Mouse (Mus musculus) embryonic fibroblast, embryonic 13.5 days (primary cell): ENCODE data around the gene Dyrk2.

Experiments used
- CTCF ChIP-seq: IDR thresholded peaks from 2 replicates; pipeline ENCODE4 v1.5.1; 2011; ENCODE audit warnings: mild to moderate bottlenecking, control low read depth, low read length, moderate library complexity, borderline replicate concordance; ENCODE audit not compliant: insufficient read depth
- POLR2A ChIP-seq: IDR thresholded peaks from 2 replicates; pipeline ENCODE4 v1.6.1; 2011; ENCODE audit warnings: low read depth, mild to moderate bottlenecking, control low read depth, low read length, moderate library complexity

- TF ChIP-seq CTCF (no peak), POLR2A (no peak)
Measured at GRCm38 (mm10) chr10:118852554-118852953, 17.5 kb downstream of the Dyrk2 start.
